8 mouse cellular contexts compared by ENCODE assay signal in the genomic region with DNA sequence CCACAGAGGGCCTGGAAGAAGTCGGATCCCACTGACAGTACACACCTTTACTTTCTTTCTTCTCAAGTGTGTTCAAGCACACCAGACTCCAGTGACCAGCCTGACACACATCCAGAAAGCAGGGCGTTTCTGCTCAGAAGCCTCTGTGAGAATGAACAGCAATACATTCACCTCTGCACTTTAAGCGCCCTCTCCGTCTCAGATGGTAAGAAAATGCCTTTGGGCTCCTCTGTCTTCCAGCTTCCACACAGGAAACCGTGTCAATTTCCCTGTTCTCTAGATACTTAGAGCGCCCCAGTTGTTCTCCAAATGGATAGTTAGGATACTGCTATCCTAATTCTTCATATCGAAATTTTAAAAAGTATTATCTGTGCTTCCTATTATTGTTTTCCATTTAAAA. TPM values are rescaled to one million over a fixed set of nuclear protein-coding genes. Genes with fewer than 3 reads are reported as not detected.
A peak's percentile ranks its signal among the peaks of the same experiment; 100 is the strongest.
DNase-seq lines count a peak whose midpoint lies in the region; ATAC-seq lines count a peak whose summit lies in the region.

No protein-coding gene starts in this region.

- H3K4me2 ChIP-seq in forebrain, embryonic 16.5 days (ENCODE audit: low read length), result peak overlapping the region; percentile 73

- H3K27ac ChIP-seq in heart, embryonic 10.5 days, result no peak overlapping the region
- no peak overlapping the region for H3K27ac ChIP-seq in forebrain, embryonic 16.5 days (ENCODE audit: low read length)

- H3K9ac ChIP-seq in forebrain, embryonic 16.5 days (replicated peaks; ENCODE audit: low read depth, low read length), result peak overlapping the region; percentile 55

- 0 out of 2 replicates have a peak, but pooled peaks cover 4% of the 10 kb centered on the region for H3K27me3 ChIP-seq in heart, embryonic 10.5 days (ENCODE audit: insufficient read depth, poor library complexity, severe bottlenecking)
- no peaks in the 10 kb centered on the region for H3K27me3 ChIP-seq in forebrain, embryonic 16.5 days (replicated peaks; ENCODE audit: control insufficient read depth, insufficient read depth, low read length)

- H3K4me3 ChIP-seq in heart, embryonic 10.5 days, result peak overlapping the region; percentile 85
- peak overlapping the region; percentile 75 for H3K4me3 ChIP-seq in forebrain, embryonic 16.5 days (replicated peaks; ENCODE audit: low read length)

- no peak for DNase-seq in heart, embryonic 10.5 days (ENCODE audit: low spot score)
- no peak for DNase-seq in heart, postnatal 25 days (ENCODE audit: low spot score)
- peak; percentile 37 for DNase-seq in NIH3T3 (ENCODE audit: low read depth)
- DNase-seq in lung, postnatal 14 days, result peak; percentile 7
- no peak for DNase-seq in layer of hippocampus, adult 18-20 months (ENCODE audit: low spot score in 2 of 2)
- no peak for DNase-seq in left cerebral cortex, postnatal 4 days
- no peak for DNase-seq in right cerebral cortex, postnatal 4 days

- H3K9me3 ChIP-seq in heart, embryonic 10.5 days, result no peaks in the 10 kb centered on the region
- no peaks in the 10 kb centered on the region for H3K9me3 ChIP-seq in forebrain, embryonic 16.5 days (ENCODE audit: control insufficient read depth, low read length)

- no peak for ATAC-seq in forebrain, embryonic 16.5 days

- 38% methylated on average over 7 of the region's 7 CpGs for WGBS in heart, embryonic 10.5 days
- 23% methylated on average over 7 of the region's 7 CpGs for WGBS in forebrain, embryonic 16.5 days

- intact Hi-C loops in heart, postnatal 25 days (cut with DNase I), result loop anchor here (5.0 kb wide), 1 partner anchor 36 kb away; no protein-coding TSS in a partner anchor
- intact Hi-C loops in left cerebral cortex, postnatal 4 days (cut with DNase I), result no loop called here

- H3K36me3 ChIP-seq in heart, embryonic 10.5 days, result peaks cover 6% of the 10 kb centered on the region; the same call in 1 of the 2 replicates
- H3K36me3 ChIP-seq in forebrain, embryonic 16.5 days (ENCODE audit: control insufficient read depth, insufficient read depth), result no peaks in the 10 kb centered on the region

- peaks cover 23% of the 10 kb centered on the region for H3K4me1 ChIP-seq in heart, embryonic 10.5 days
- peaks cover 26% of the 10 kb centered on the region for H3K4me1 ChIP-seq in forebrain, embryonic 16.5 days (replicated peaks; ENCODE audit: control insufficient read depth, insufficient read depth, low read length)

RNA-seq across cellular contexts. Expression of a gene that starts 2.2 kb away (rescaled TPM):
- polyA plus RNA-seq in heart, embryonic 10.5 days (2016; fragmentation: Nextera tagmentation; extraction: Ambion mirVana), result 7.1 and 10.9 TPM in 2 replicates
- 10 to 100 TPM; 21.4 to 22.8 TPM for total RNA-seq in heart, postnatal 25 days (2021)
- polyA plus RNA-seq in forebrain, embryonic 16.5 days (2015; fragmentation: Nextera tagmentation; extraction: Ambion mirVana), result 30.8 and 32.0 TPM in 2 replicates
- 100 to 1,000 TPM; 129 to 136 TPM for total RNA-seq in layer of hippocampus, adult 18-20 months (2021)
- 100 to 1,000 TPM; 153 to 159 TPM for total RNA-seq in left cerebral cortex, postnatal 4 days (2021)

Comparison
In these comparisons a context has a peak if more than half of its experiments do, and no peak if none do; other contexts are left out.
1. DNase-seq: peak in NIH3T3 (single experiment) and lung, postnatal 14 days (single experiment); none in heart, embryonic 10.5 days (single experiment), heart, postnatal 25 days (single experiment), layer of hippocampus, adult 18-20 months (0 of 2), left cerebral cortex, postnatal 4 days (single experiment) and right cerebral cortex, postnatal 4 days (single experiment).
2. RNA of a gene that starts 2.2 kb away (total RNA-seq): 153 to 159 TPM in left cerebral cortex, postnatal 4 days and 129 to 136 TPM in layer of hippocampus, adult 18-20 months; 21.4 to 22.8 TPM in heart, postnatal 25 days; every median in the first group is over 4 times any median in the second.